Mouse (Mus musculus) olfactory bulb, adult 2 months (tissue): ENCODE measurements at regions not wholly inside any gene's neighbourhood (a gene's known extent, or its start where the extent isn't known, plus 50 kb on each side); places are given as distances from the start of the nearest gene placed in this dataset.

Experiments used
- CTCF ChIP-seq: fragments of 200-500 bp; IDR thresholded peaks from 2 replicates; pipeline ENCODE4 v1.5.1; 2012; ENCODE audit warnings: low read depth, mild to moderate bottlenecking, low read length, moderate library complexity; ENCODE audit not compliant: insufficient read depth
- POLR2A ChIP-seq: fragments of 200-500 bp; IDR thresholded peaks from 2 replicates; pipeline ENCODE4 v1.6.1; 2012; ENCODE audit warnings: mild to moderate bottlenecking, low read depth, low read length, moderate library complexity; ENCODE audit not compliant: insufficient read depth

DNA sequence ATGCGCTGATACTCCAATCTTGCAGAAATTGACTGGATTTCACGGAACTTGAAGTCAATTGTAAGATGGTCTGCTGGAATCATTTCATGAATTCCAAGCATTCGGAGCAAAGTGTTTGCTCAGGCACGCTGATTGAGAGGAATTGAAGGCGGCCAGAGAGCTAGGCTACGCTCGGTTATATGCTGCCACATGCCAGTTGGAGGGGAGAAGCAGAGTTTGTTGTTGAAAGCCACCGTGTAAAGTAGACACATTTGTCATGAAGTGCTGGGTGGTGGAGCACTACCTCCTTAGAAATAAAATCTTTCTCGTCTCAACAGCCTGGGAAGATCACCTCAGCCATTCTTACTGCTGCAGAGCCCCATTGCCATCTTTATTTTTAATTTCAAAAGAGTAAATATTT, 175.3 kb upstream of the Frg1 start:
- no peak for TF ChIP-seq POLR2A
- no peak for TF ChIP-seq CTCF
